Mouse (Mus musculus) embryonic fibroblast, embryonic 13.5 days (primary cell): Measurements from ENCODE around the gene Iqcg. TPM values are rescaled to one million over a fixed set of nuclear protein-coding genes. Genes with fewer than 3 reads are reported as not detected.
"Not testable (repeated sequence)": the region's sequence is repeated elsewhere in the genome, so short reads cannot be mapped to it uniquely, and the experiment has no call there.

Experiments used
- H3K27ac ChIP-seq: 2 replicates; pipeline ENCODE4 v1.5.1; 2012; ENCODE audit warnings: low read length, control low read depth, inconsistent platforms; ENCODE audit not compliant: insufficient read depth
- H3K4me1 ChIP-seq: 2 replicates; pipeline ENCODE4 v1.6.1; 2011; ENCODE audit warnings: low read length; ENCODE audit not compliant: control insufficient read depth, insufficient read depth
- H3K4me3 ChIP-seq: 2 replicates; pipeline ENCODE4 v1.5.1; 2011; ENCODE audit warnings: mild to moderate bottlenecking, control low read depth, low read length; ENCODE audit not compliant: insufficient read depth
- CTCF ChIP-seq: IDR thresholded peaks from 2 replicates; pipeline ENCODE4 v1.5.1; 2011; ENCODE audit warnings: mild to moderate bottlenecking, control low read depth, low read length, moderate library complexity, borderline replicate concordance; ENCODE audit not compliant: insufficient read depth
- POLR2A ChIP-seq: IDR thresholded peaks from 2 replicates; pipeline ENCODE4 v1.6.1; 2011; ENCODE audit warnings: low read depth, mild to moderate bottlenecking, control low read depth, low read length, moderate library complexity
- polyA plus RNA-seq: library from polyadenylated mRNA; stranded (reverse); fragments of >200 nt; gene quantifications from 2 replicates; pipeline ENCODE4 v1.2.4, GENCODE M21; 2011; ENCODE audit warnings: low read depth; ENCODE audit not compliant: missing spikeins, insufficient read length

Gene Iqcg
- polyA plus RNA-seq, 1 experiment, result 2.1 TPM

- Histone ChIP-seq H3K4me3 (no peak overlapping the region), H3K27ac (no peak overlapping the region), H3K4me1 (no peaks in the 10 kb centered on the region)
- TF ChIP-seq POLR2A, result no peak
- no peak for TF ChIP-seq CTCF
These were observed 8.6 kb upstream of the Iqcg start for GRCm38 (mm10) chr16:33064636-33065035.

- Histone ChIP-seq H3K27ac (peak overlapping the region; percentile 82), H3K4me3 (peak overlapping the region; percentile 64), H3K4me1 (peaks cover 6% of the 10 kb centered on the region)
- TF ChIP-seq CTCF, result no peak
These were observed 7.2 kb upstream of the Iqcg start for GRCm38 (mm10) chr16:33063267-33063666.

GRCm38 (mm10) chr16:33062682-33063131 is 6.7 kb upstream of the Iqcg start:
- TF ChIP-seq POLR2A, result no peak
- TF ChIP-seq CTCF, result no peak
- Histone ChIP-seq H3K4me3 (peak overlapping the region; percentile 64), H3K4me1 (peaks cover 6% of the 10 kb centered on the region), H3K27ac (peak overlapping the region; percentile 82)

GRCm38 (mm10) chr16:33062024-33062681 is 6.1 kb upstream of the Iqcg start, which contains the start of gene Lmln:
Gene Lmln (plus strand): TSS chr16:33062521.
- H3K4me1 ChIP-seq, result peaks cover 6% of the 10 kb centered on the region
- TF ChIP-seq POLR2A, result peak; percentile 86
- no peak for TF ChIP-seq CTCF
- H3K4me3 ChIP-seq, result peak within 1 kb of the TSS; percentile 64
- H3K27ac ChIP-seq, result peak within 1 kb of the TSS; percentile 82

GRCm38 (mm10) chr16:33061400-33061799 is 5.4 kb upstream of the Iqcg start:
- H3K27ac ChIP-seq, result no peak overlapping the region
- TF ChIP-seq POLR2A (no peak), CTCF (no peak)
- peaks cover 6% of the 10 kb centered on the region for H3K4me1 ChIP-seq
- no peak overlapping the region for H3K4me3 ChIP-seq

- TF ChIP-seq CTCF (no peak), POLR2A (no peak)
- H3K27ac ChIP-seq, result no peak overlapping the region
- H3K4me3 ChIP-seq, result no peak overlapping the region
- peaks cover 6% of the 10 kb centered on the region for H3K4me1 ChIP-seq
These were observed 4.9 kb upstream of the Iqcg start for GRCm38 (mm10) chr16:33060926-33061325.

- Histone ChIP-seq H3K4me3 (0 out of 2 replicates have a peak overlapping the region, but pooled peaks have one; percentile 7), H3K4me1 (peaks cover 9% of the 10 kb centered on the region), H3K27ac (no peak overlapping the region)
- TF ChIP-seq POLR2A, result no peak
These were observed 3.5 kb upstream of the Iqcg start for GRCm38 (mm10) chr16:33059471-33059870.

GRCm38 (mm10) chr16:33058656-33059055 is 2.6 kb upstream of the Iqcg start:
- H3K4me3 ChIP-seq, result peak overlapping the region; percentile 83
- H3K4me1 ChIP-seq, H3K27ac ChIP-seq: not testable (repeated sequence)

GRCm38 (mm10) chr16:33058033-33058432 is 2.0 kb upstream of the Iqcg start:
- Histone ChIP-seq H3K4me3 (peak overlapping the region; percentile 83), H3K27ac (no peak overlapping the region), H3K4me1 (peaks cover 9% of the 10 kb centered on the region)
- TF ChIP-seq POLR2A (no peak), CTCF (no peak)

- H3K4me3 ChIP-seq, result peak overlapping the region; percentile 83
- H3K4me1 ChIP-seq, result peaks cover 9% of the 10 kb centered on the region
- TF ChIP-seq CTCF (no peak), POLR2A (no peak)
- H3K27ac ChIP-seq, result peak overlapping the region; percentile 85
These were observed 768 bp upstream of the Iqcg start for GRCm38 (mm10) chr16:33056786-33057185.
